ENCODE assay signal across 9 mouse cellular contexts in the genomic region with DNA sequence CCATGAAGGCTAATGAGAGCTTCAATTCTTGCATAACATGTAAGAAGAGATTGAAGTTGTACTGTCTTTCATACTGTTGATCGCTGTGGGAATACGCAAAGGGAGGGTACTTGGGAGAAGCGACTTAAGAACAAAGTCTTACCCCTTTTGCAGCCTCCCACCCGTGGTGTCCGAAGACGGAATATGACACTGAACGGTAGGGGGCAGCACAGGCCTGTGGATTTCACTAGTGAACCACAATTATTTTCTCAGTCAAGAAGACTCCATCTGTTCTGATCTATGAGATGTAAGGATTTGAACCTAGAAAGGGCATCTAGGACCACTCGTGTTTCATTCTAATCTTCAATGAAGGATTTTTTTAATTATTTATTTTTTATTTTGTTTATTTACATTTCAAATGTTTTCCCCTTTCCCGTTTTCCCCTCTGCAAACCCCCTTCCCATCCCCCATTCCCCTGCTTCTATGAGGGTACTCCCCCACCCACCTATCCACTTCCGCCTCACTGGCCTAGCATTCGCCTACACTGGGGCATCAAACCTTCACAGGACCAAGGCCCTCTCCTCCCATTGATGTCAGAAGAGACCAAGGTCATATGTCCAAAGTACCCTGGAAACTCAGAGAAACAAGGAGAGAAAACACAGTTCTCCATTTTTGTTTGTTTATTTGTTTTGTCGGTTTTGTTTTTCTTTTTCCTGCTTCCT. TPM values are rescaled to one million over a fixed set of nuclear protein-coding genes. Genes with fewer than 3 reads are reported as not detected.
DNase-seq lines count a peak whose midpoint lies in the region; ATAC-seq and TF ChIP-seq lines count a peak whose summit lies in the region.
"Had no signal": no experiment of that assay in that cellular context is flagged by ENCODE, and none has a peak within 500 bp of the region (broad histone marks: within the 10 kb centered on the region; RNA-seq: fewer than 3 reads in every experiment).

No protein-coding gene starts in this region.

- no peaks in the 10 kb centered on the region; a peak in 1 of 4 replicates for H3K36me3 ChIP-seq in MEL (ENCODE audit: control insufficient read depth in 1 of 2, insufficient read depth in 2 of 2, low read length in 2 of 2)
- no peaks in the 10 kb centered on the region for H3K36me3 ChIP-seq in forebrain, embryonic 11.5 days (ENCODE audit: control insufficient read depth, insufficient read depth, low read length)

- H3K4me1 ChIP-seq in MEL (ENCODE audit: control insufficient read depth in 1 of 2, insufficient read depth in 2 of 2, low read length in 2 of 2) = no peaks in the 10 kb centered on the region
- H3K4me1 ChIP-seq in forebrain, embryonic 11.5 days (replicated peaks; ENCODE audit: control insufficient read depth, insufficient read depth, low read length) = no peaks in the 10 kb centered on the region

- no peak overlapping the region for H3K4me3 ChIP-seq in MEL (ENCODE audit: control insufficient read depth in 1 of 2, insufficient read depth in 1 of 2, low read depth in 2 of 2, low read length in 2 of 2)
- H3K4me3 ChIP-seq in forebrain, embryonic 11.5 days (ENCODE audit: low read depth, low read length) = no peak overlapping the region
- H3K4me3 ChIP-seq: megakaryocyte, embryonic 14.5 days had no signal

- no peaks in the 10 kb centered on the region; a peak in 1 of 4 replicates for H3K27me3 ChIP-seq in MEL (ENCODE audit: control insufficient read depth in 1 of 2, insufficient read depth in 2 of 2, low read length in 2 of 2)
- H3K27me3 ChIP-seq in forebrain, embryonic 11.5 days (ENCODE audit: control insufficient read depth, insufficient read depth, low read length) = no peaks in the 10 kb centered on the region
- H3K27me3 ChIP-seq: megakaryocyte, embryonic 14.5 days had no signal

- no peaks in the 10 kb centered on the region for H3K79me2 ChIP-seq in MEL (ENCODE audit: control insufficient read depth, insufficient read depth, low read length, poor library complexity)

- peak; percentile 55 to 79 (median 79) for TF ChIP-seq CTCF in MEL (IDR thresholded peaks at IDR 0.05 in 2 of 3, conservative IDR thresholded peaks at IDR 0.05 in 1 of 3; ENCODE audit: control insufficient read depth in 1 of 3, insufficient read depth in 1 of 3, low read depth in 2 of 3, low read length in 3 of 3, poor library complexity in 1 of 3, severe bottlenecking in 1 of 3)

- no peak overlapping the region for H3K4me2 ChIP-seq in forebrain, embryonic 11.5 days (ENCODE audit: low read depth, low read length, severe bottlenecking)

- DNase-seq in MEL (ENCODE audit: low read depth, low spot score) = peak; percentile 72
- DNase-seq in brain, embryonic 18.5 days (ENCODE audit: low read depth, low spot score) = peak; percentile 30
- peak; percentile 91 for DNase-seq in forebrain, embryonic 11.5 days (ENCODE audit: low spot score)
- peak; percentile 93 for DNase-seq in heart, postnatal 4 days
- DNase-seq in layer of hippocampus, adult 8-10 months (ENCODE audit: low spot score in 2 of 2) = peak; percentile 38 to 88
- DNase-seq in lung, postnatal 10 days = peak; percentile 91
- DNase-seq in right cerebral cortex, adult 2 months (ENCODE audit: low spot score in 2 of 2) = peak; percentile 84 to 93
- peak; percentile 78 for DNase-seq in urinary bladder, postnatal 10 days (ENCODE audit: low spot score)

- ATAC-seq in forebrain, embryonic 11.5 days (replicated peaks; ENCODE audit: low FRiP score) = peak; percentile 89

- TF ChIP-seq RAD21 in MEL (IDR thresholded peaks at IDR 0.05; ENCODE audit: low read depth, low read length) = peak; percentile 83

- H3K9ac ChIP-seq in MEL (ENCODE audit: control insufficient read depth, low read depth, low read length, poor library complexity, severe bottlenecking) = no peak overlapping the region
- H3K9ac ChIP-seq in forebrain, embryonic 11.5 days (ENCODE audit: low read length) = no peak overlapping the region

- TF ChIP-seq EP300 in MEL (IDR thresholded peaks at IDR 0.05; ENCODE audit: low read depth in 1 of 2, low read length in 2 of 2) = no peak

- no peaks in the 10 kb centered on the region for H3K9me3 ChIP-seq in MEL (replicated peaks; ENCODE audit: insufficient read depth, low read length)
- no peaks in the 10 kb centered on the region for H3K9me3 ChIP-seq in forebrain, embryonic 11.5 days (ENCODE audit: control insufficient read depth, low read length)
- H3K9me3 ChIP-seq: megakaryocyte, embryonic 14.5 days had no signal

- WGBS in forebrain, embryonic 11.5 days = 45% methylated on average over 12 of the region's 12 CpGs

- no peak for TF ChIP-seq POLR2A in MEL (IDR thresholded peaks at IDR 0.05; ENCODE audit: control insufficient read depth in 1 of 2, insufficient read depth in 1 of 2, low read depth in 1 of 2, low read length in 2 of 2, poor library complexity in 1 of 2)

- no peak overlapping the region for H3K27ac ChIP-seq in MEL (ENCODE audit: control insufficient read depth, low read depth, low read length)
- H3K27ac ChIP-seq in forebrain, embryonic 11.5 days (ENCODE audit: low read depth, low read length) = no peak overlapping the region

TF ChIP-seq in MEL, 35 proteins besides CTCF, POLR2A, EP300 and RAD21:
- TF ChIP-seq ZC3H11A (IDR thresholded peaks at IDR 0.05; ENCODE audit: low read depth, low read length) = peak; percentile 63
- no peak for TF ChIP-seq ZNF384 (IDR thresholded peaks at IDR 0.05; ENCODE audit: low read depth, low read length)
- TF ChIP-seq UBTF (IDR thresholded peaks at IDR 0.05; ENCODE audit: borderline replicate concordance, insufficient read depth, low read depth, low read length) = no peak
- TF ChIP-seq ZMIZ1 (IDR thresholded peaks at IDR 0.05; ENCODE audit: low read depth, low read length) = no peak
- no peak for TF ChIP-seq MAZ (IDR thresholded peaks at IDR 0.05; ENCODE audit: low read depth, low read length)
- TF ChIP-seq SIN3A (IDR thresholded peaks at IDR 0.05; ENCODE audit: low read length) = no peak
- peak; percentile 78 for TF ChIP-seq SMC3 (IDR thresholded peaks at IDR 0.05; ENCODE audit: low read depth, low read length)
- no peak for TF ChIP-seq E2F4 (IDR thresholded peaks at IDR 0.05; ENCODE audit: borderline replicate concordance, low read depth, low read length)
- no peak for TF ChIP-seq MYB (IDR thresholded peaks at IDR 0.05; ENCODE audit: low read depth, low read length)
- TF ChIP-seq CHD2 (IDR thresholded peaks at IDR 0.05; ENCODE audit: low read length) = no peak
- TF ChIP-seq NELFE (IDR thresholded peaks at IDR 0.05; ENCODE audit: low read depth, low read length) = no peak

RNA-seq across cellular contexts. Expression of a gene that starts 42.2 kb away (rescaled TPM):
- not detected in 2 replicates for total RNA-seq in MEL (2012; rRNA removed)
- polyA plus RNA-seq in MEL (2012; ENCODE audit: insufficient read depth in 1 of 2, insufficient read length in 2 of 2, low read depth in 1 of 2, low replicate concordance in 2 of 2, missing spikeins in 1 of 2) = not detected
- 26.2 and 30.5 TPM in 2 replicates for polyA plus RNA-seq in forebrain, embryonic 11.5 days (2014; fragmentation: Nextera tagmentation; extraction: Ambion mirVana)
- 10 to 100 TPM; 24.3 to 31.3 TPM for total RNA-seq in heart, postnatal 4 days (2021)
- 10 to 100 TPM in 1 of 4 experiments, 1 to 10 TPM in 3; 7.6 to 10.2 (median 8.5) TPM for total RNA-seq in layer of hippocampus, adult 8-10 months (2022)

RNA-seq across cellular contexts. Expression of a gene that starts 42.7 kb away (rescaled TPM):
- total RNA-seq in MEL (2012; rRNA removed) = not detected in 2 replicates
- not detected for polyA plus RNA-seq in MEL (2012; ENCODE audit: insufficient read depth in 1 of 2, insufficient read length in 2 of 2, low read depth in 1 of 2, low replicate concordance in 2 of 2, missing spikeins in 1 of 2)
- 2.0 and 2.2 TPM in 2 replicates for polyA plus RNA-seq in forebrain, embryonic 11.5 days (2014; fragmentation: Nextera tagmentation; extraction: Ambion mirVana)
- total RNA-seq in heart, postnatal 4 days (2021) = 10 to 100 TPM; 10.1 TPM
- 1 to 10 TPM; 3.3 to 4.8 (median 4.2) TPM for total RNA-seq in layer of hippocampus, adult 8-10 months (2022)

Comparison
In these comparisons a context has a peak if more than half of its experiments do, and no peak if none do; other contexts are left out.
1. DNase-seq: peak in every context shown above with its lines; median percentile 93 in heart, postnatal 4 days; 91 in forebrain, embryonic 11.5 days; 91 in lung, postnatal 10 days; 88 in right cerebral cortex, adult 2 months; 78 in urinary bladder, postnatal 10 days; 72 in MEL; 63 in layer of hippocampus, adult 8-10 months; 30 in brain, embryonic 18.5 days.